Mouse (Mus musculus) stomach, embryonic 14.5 days (tissue): ENCODE measurements around the gene Krt87. TPM values are rescaled to one million over a fixed set of nuclear protein-coding genes. Genes with fewer than 3 reads are reported as not detected.
A peak's percentile ranks its signal among the peaks of the same experiment; 100 is the strongest.

Source experiments
- ATAC-seq: fragments of 200-750 bp; cut with Nextera tagmentation; 2 replicates; pipeline ENCODE4 v1.8.0; 2017; ENCODE audit warnings: low read depth, moderate TSS enrichment; ENCODE audit not compliant: insufficient number of reproducible peaks, insufficient read depth, low FRiP score
- H3K27ac ChIP-seq: fragments of 300-500 bp; sonication (generic); 2 replicates; pipeline ENCODE4 v1.5.1; 2014; ENCODE audit warnings: mild to moderate bottlenecking, low read length, moderate library complexity, mixed read lengths
- H3K27me3 ChIP-seq: fragments of 300-500 bp; sonication (generic); 2 replicates; pipeline ENCODE4 v1.6.1; 2014; ENCODE audit warnings: low read length, control low read depth, mixed read lengths; ENCODE audit not compliant: control insufficient read depth, insufficient read depth
- H3K36me3 ChIP-seq: fragments of 300-500 bp; sonication (generic); 2 replicates; pipeline ENCODE4 v1.6.1; 2014; ENCODE audit warnings: mild to moderate bottlenecking, control low read depth, low read length, moderate library complexity, mixed read lengths; ENCODE audit not compliant: control insufficient read depth, insufficient read depth
- H3K4me1 ChIP-seq: fragments of 300-500 bp; sonication (generic); 2 replicates; pipeline ENCODE4 v1.6.1; 2014; ENCODE audit warnings: low read length, control low read depth, mixed read lengths; ENCODE audit not compliant: control insufficient read depth, insufficient read depth
- H3K4me2 ChIP-seq: fragments of 300-500 bp; sonication (generic); replicated peaks from 2 replicates; pipeline ENCODE4 v1.6.1; 2014; ENCODE audit warnings: low read depth, low read length, control low read depth
- H3K4me3 ChIP-seq: fragments of 300-500 bp; sonication (generic); 2 replicates; pipeline ENCODE4 v1.5.1; 2014; ENCODE audit warnings: low read depth, low read length, control low read depth
- H3K9ac ChIP-seq: fragments of 300-500 bp; sonication (generic); replicated peaks from 2 replicates; pipeline ENCODE4 v1.6.1; 2014; ENCODE audit warnings: low read depth, mild to moderate bottlenecking, control low read depth, low read length, moderate library complexity, mixed read lengths
- H3K9me3 ChIP-seq: fragments of 300-500 bp; sonication (generic); 2 replicates; pipeline ENCODE4 v1.6.1; 2016; ENCODE audit warnings: low read depth, low read length, control low read depth; ENCODE audit not compliant: control insufficient read depth
- WGBS: fragments of 180-500 bp; shearing (Covaris S2); extraction: QIAGEN DNeasy Blood & Tissue Kit; methylation state at CpG from one replicate; pipeline ENCODE4 v1.1.7; 2014; 5-methylcytosine and 5-hydroxymethylcytosine counted together
- polyA plus RNA-seq: library from polyadenylated mRNA; unstranded; fragments of >200 nt; fragmentation: Nextera tagmentation; extraction: Ambion mirVana; gene quantifications from 2 replicates; pipeline ENCODE4 v1.2.1, GENCODE M21; 2014

Krt87 gene
- polyA plus RNA-seq, 1 experiment from 2014 or later, result 0.10 TPM

DNA sequence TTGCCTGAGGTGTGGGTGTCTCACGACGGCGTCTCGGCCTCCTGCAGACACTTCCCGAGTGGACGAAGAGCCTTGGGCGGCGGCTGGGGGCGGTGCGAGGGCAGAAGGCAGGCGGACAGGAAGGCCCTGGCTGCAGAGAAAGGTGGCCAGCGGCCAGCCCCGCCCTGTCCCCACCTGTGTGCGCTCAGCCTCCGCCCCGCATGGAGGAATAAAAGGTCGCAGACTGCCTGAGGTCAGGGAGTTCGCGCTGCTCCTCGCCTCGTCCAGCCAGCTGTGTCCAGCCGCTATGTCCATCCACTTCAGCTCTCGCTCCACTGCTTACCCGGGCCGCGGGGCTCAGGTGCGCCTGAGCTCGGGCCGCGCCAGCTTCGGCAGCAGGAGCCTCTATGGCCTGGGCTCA, 26.4 kb downstream of the Krt87 start:
- no peak overlapping the region; the same call in 1 of the 2 replicates for H3K9ac ChIP-seq
- no peaks in the 10 kb centered on the region for H3K36me3 ChIP-seq
- peak overlapping the region; percentile 17 for H3K4me3 ChIP-seq
- peak overlapping the region; percentile 55; the same call in 1 of the 2 replicates for H3K27ac ChIP-seq
- peak overlapping the region; percentile 42 for H3K4me2 ChIP-seq
- no peaks in the 10 kb centered on the region for H3K9me3 ChIP-seq
- 0 out of 2 replicates have a peak, but pooled peaks cover 6% of the 10 kb centered on the region for H3K4me1 ChIP-seq
- ATAC-seq, result peak; percentile 36; the same call in 1 of the 2 replicates
- H3K27me3 ChIP-seq, result 0 out of 2 replicates have a peak, but pooled peaks cover 2% of the 10 kb centered on the region
- WGBS, result 15% methylated on average over 30 of the region's 31 CpGs

DNA sequence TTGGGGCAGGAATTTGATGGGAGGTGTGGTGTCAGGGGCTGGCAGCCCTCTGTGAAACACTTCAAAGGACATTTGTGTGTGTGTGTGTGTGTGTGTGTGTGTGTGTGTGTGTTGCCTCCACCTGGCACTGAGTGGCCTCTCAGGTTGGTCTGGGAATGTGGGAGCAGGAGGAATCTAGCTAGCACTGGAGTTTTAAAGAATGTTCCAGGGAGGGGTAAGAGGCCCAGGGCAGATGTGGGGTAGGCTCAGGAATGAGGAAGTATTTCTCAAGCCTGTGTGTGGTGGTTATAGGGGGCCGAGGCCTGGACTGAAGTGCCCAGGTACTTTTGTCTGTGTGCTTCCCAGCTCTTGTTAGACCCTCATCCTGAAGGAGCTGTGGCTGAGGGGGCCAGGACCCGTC, 27.8 kb downstream of the Krt87 start, which contains the start of gene Krt7:
Krt7 (plus strand) TSS at position 269 of the 400 bp plus-strand sequence.
- 0 out of 2 replicates have a peak, but pooled peaks cover 2% of the 10 kb centered on the region for H3K27me3 ChIP-seq
- H3K4me3 ChIP-seq, result peak within 1 kb of the TSS; percentile 17; the same call in 1 of the 2 replicates
- peak within 1 kb of the TSS; percentile 42 for H3K4me2 ChIP-seq
- H3K9me3 ChIP-seq, result no peaks in the 10 kb centered on the region
- no peaks in the 10 kb centered on the region for H3K36me3 ChIP-seq
- WGBS, result 25% methylated on average over 2 of the region's 2 CpGs
- H3K27ac ChIP-seq, result peak within 1 kb of the TSS; percentile 55; the same call in 1 of the 2 replicates
- ATAC-seq, result peak; percentile 33; the same call in 1 of the 2 replicates
- H3K9ac ChIP-seq, result no peak within 1 kb of the TSS; the same call in 1 of the 2 replicates
- 0 out of 2 replicates have a peak, but pooled peaks cover 6% of the 10 kb centered on the region for H3K4me1 ChIP-seq

DNA sequence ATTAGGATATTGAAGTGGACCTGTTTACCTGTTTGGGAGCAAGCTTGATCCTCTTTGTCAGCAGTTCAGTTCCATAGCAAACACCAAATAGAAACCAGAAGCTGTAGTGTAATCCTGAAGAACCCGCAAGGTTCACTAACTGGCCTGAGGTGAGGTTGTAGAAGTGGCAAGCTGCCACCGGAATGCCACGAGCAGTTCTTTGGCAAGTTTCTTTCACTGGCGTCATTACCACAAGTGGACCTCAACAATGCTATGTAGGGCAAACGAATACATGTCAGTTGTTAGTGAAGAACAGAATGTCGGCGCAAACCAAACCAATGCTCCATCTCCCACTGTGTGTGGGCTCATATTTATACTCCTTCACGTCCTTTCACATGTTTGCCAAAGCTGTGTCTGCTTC, 40.3 kb downstream of the Krt87 start:
- 88% methylated on average over 8 of the region's 8 CpGs for WGBS
- no peak for ATAC-seq
- H3K4me3 ChIP-seq, result no peak overlapping the region

DNA sequence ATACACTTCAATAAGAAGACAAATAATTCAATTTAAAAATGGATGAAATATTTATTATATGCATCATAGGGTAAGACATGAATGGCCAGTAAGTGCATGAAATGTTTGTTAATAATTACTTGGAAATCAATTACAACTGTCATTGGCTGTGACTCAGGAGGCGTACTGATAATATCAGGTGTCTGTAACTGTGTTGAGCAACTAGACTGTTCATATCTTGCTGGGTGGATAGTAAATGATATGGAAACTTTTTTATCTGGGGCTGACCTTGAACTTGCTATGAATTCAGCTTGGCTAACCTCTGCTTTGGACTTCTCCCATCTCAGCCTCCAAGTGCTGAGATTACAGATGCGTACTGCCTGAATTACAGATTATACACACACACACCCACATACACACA, 40.9 kb downstream of the Krt87 start:
- H3K4me2 ChIP-seq, result no peak overlapping the region
- no peaks in the 10 kb centered on the region for H3K4me1 ChIP-seq
- H3K9me3 ChIP-seq, result no peaks in the 10 kb centered on the region
- WGBS, result 74% methylated on average over 2 of the region's 2 CpGs
- no peak for ATAC-seq
- H3K27me3 ChIP-seq, result no peaks in the 10 kb centered on the region
- no peak overlapping the region for H3K9ac ChIP-seq
- H3K4me3 ChIP-seq, result no peak overlapping the region
- no peaks in the 10 kb centered on the region for H3K36me3 ChIP-seq
- H3K27ac ChIP-seq, result no peak overlapping the region

More for the DNA sequence above, 40.3 kb downstream of the Krt87 start:
- Histone ChIP-seq H3K4me1 (no peaks in the 10 kb centered on the region), H3K27ac (no peak overlapping the region), H3K9ac (no peak overlapping the region), H3K4me2 (no peak overlapping the region), H3K9me3 (no peaks in the 10 kb centered on the region), H3K36me3 (no peaks in the 10 kb centered on the region), H3K27me3 (no peaks in the 10 kb centered on the region)

DNA sequence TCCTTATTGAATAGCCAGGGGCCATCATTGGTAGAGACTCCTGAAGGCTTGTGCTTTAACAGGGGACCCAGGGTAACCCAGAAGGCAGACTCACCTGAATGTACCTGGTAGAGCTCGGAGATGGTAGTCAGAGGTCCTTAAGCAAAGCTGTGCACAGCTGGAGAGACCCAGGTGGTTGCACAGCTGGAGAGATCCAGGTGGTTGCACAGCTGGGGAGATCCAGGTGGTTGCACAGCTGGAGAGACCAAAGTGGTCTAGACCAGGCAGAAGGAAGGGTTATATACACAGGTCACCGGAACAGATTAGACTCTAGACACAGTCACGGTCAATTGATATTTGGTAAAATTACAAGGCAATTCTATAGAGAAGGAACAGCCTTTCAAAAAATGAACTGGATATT, 41.7 kb downstream of the Krt87 start:
- no peak overlapping the region for H3K9ac ChIP-seq
- H3K27me3 ChIP-seq, result no peaks in the 10 kb centered on the region
- no peak overlapping the region for H3K27ac ChIP-seq
- WGBS, result 67% methylated on average over 3 of the region's 3 CpGs
- ATAC-seq, result no peak
- no peaks in the 10 kb centered on the region for H3K4me1 ChIP-seq
- no peaks in the 10 kb centered on the region for H3K9me3 ChIP-seq
- H3K36me3 ChIP-seq, result no peaks in the 10 kb centered on the region
- H3K4me3 ChIP-seq, result no peak overlapping the region
- H3K4me2 ChIP-seq, result no peak overlapping the region

DNA sequence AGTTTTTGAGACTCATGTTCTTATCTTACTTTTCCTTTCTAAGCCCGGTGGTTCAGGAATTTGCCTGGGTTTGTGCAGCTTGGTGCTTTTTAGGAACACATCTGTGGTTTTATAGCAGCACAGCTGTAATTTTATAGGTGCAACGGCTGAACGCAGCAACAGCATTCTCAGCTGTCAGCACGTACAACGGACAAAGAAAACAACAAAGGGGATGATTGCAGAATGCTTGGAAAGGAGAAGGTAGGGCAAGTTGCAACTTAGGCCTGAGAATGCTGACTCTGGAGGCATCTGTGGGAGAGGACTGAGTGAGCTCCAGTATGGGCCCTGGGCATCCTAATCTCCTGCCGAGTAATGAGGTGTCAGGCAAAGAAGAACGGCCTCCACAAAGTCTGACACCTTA, 42.1 kb downstream of the Krt87 start:
- Histone ChIP-seq H3K27me3 (no peaks in the 10 kb centered on the region), H3K9me3 (no peaks in the 10 kb centered on the region), H3K9ac (no peak overlapping the region), H3K27ac (no peak overlapping the region), H3K4me3 (no peak overlapping the region), H3K4me2 (no peak overlapping the region), H3K36me3 (no peaks in the 10 kb centered on the region), H3K4me1 (no peaks in the 10 kb centered on the region)
- 53% methylated on average over 7 of the region's 7 CpGs for WGBS
- ATAC-seq, result no peak

DNA sequence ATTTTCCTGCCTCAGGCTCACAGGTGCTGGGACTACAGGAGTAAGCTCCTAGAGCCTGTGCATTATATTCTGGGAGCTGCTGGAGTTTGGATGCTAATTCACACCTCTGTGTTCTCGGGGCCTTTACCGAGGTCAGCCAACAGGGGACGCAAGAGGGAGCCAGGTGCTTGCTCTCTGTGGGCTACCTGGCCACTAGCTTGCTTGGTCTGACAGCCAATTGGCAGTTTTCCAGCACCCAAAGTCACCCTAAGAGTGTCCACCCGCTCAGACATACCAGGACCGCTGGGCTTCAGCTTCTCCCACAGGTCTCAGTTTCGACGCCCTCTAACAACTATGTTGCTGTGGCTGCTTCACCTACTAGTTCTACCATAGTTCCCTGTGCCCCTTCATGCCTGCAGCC, 43.7 kb downstream of the Krt87 start:
- Histone ChIP-seq H3K4me3 (no peak overlapping the region), H3K27me3 (no peaks in the 10 kb centered on the region), H3K4me2 (no peak overlapping the region), H3K9me3 (no peaks in the 10 kb centered on the region), H3K36me3 (no peaks in the 10 kb centered on the region), H3K27ac (no peak overlapping the region), H3K9ac (no peak overlapping the region), H3K4me1 (no peaks in the 10 kb centered on the region)
- no peak for ATAC-seq
- 61% methylated on average over 7 of the region's 7 CpGs for WGBS

DNA sequence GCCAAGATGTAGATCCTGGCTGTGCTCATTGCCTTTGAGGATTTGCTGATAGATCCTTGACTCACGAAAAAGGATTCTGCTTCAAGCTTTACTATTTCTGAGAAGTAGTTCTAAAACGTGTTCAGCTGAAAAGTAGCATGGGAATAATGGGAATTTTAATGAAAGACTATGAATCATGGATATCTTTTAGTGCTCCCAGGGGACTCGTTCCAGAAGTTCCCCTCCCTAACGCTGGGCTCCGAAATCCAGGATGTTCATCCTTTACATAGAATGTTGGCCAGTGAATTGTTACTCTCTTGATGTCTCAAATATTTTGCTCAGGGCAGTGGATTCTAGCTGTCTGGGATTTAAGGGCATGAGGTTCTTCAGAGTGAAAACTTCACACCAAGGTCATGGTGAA, 46.4 kb downstream of the Krt87 start:
- 86% methylated on average over 5 of the region's 5 CpGs for WGBS

DNA sequence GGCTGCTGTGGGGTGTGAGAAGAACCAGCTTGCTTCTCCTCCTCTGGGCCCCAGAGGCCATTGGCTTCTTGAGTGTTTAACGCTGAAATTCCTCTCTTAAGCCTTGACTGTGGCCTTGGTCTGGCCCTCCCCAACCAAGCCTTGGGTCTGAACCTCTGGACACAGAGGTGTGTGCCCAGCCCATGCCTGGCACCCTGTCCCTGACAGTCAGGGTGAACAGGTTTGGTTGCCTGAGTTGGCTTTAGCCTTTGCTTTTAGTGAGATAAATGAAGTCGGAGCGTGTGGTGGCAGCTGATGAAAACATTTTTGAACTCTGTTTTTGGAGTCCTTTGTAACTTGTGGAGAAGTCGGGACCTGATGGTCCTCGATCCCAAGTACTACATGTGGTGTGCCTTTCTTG, 48.4 kb downstream of the Krt87 start:
- ATAC-seq, result no peak
- 77% methylated on average over 5 of the region's 5 CpGs for WGBS
- Histone ChIP-seq H3K4me3 (no peak overlapping the region), H3K27ac (no peak overlapping the region), H3K36me3 (no peaks in the 10 kb centered on the region), H3K4me2 (no peak overlapping the region), H3K9me3 (no peaks in the 10 kb centered on the region), H3K27me3 (no peaks in the 10 kb centered on the region), H3K9ac (no peak overlapping the region), H3K4me1 (peaks cover 6% of the 10 kb centered on the region; the same call in 1 of the 2 replicates)

More for the DNA sequence above, 46.4 kb downstream of the Krt87 start:
- H3K4me3 ChIP-seq, result no peak overlapping the region
- no peak overlapping the region for H3K27ac ChIP-seq
- H3K36me3 ChIP-seq, result no peaks in the 10 kb centered on the region
- no peak for ATAC-seq
- H3K27me3 ChIP-seq, result no peaks in the 10 kb centered on the region
- H3K4me2 ChIP-seq, result no peak overlapping the region
- H3K4me1 ChIP-seq, result peaks cover 6% of the 10 kb centered on the region; the same call in 1 of the 2 replicates
- no peaks in the 10 kb centered on the region for H3K9me3 ChIP-seq
- H3K9ac ChIP-seq, result no peak overlapping the region
